Mouse (Mus musculus): ENCODE measurements at regions not wholly inside any gene's neighbourhood (a gene's known extent, or its start where the extent isn't known, plus 50 kb on each side); places are given as distances from the start of the nearest gene placed in this dataset.

- TF ChIP-seq CTCF (IDR thresholded peaks at IDR 0.05 in 2 of 3, conservative IDR thresholded peaks at IDR 0.05 in 1 of 3; ENCODE audit: control insufficient read depth in 1 of 3, insufficient read depth in 1 of 3, low read depth in 2 of 3, low read length in 3 of 3, poor library complexity in 1 of 3, severe bottlenecking in 1 of 3) (no peak), USF2 (IDR thresholded peaks at IDR 0.05; ENCODE audit: borderline replicate concordance in 1 of 2, insufficient read depth in 1 of 2, low read depth in 1 of 2, low read length in 2 of 2) (no peak), EP300 (IDR thresholded peaks at IDR 0.05; ENCODE audit: low read depth in 1 of 2, low read length in 2 of 2) (no peak), TBP (IDR thresholded peaks at IDR 0.05; ENCODE audit: low read depth, low read length) (no peak), POLR2A (IDR thresholded peaks at IDR 0.05; ENCODE audit: control insufficient read depth in 1 of 2, insufficient read depth in 1 of 2, low read depth in 1 of 2, low read length in 2 of 2, poor library complexity in 1 of 2) (no peak), GATA1 (IDR thresholded peaks at IDR 0.05; ENCODE audit: low read depth, low read length) (no peak), TAL1 (IDR thresholded peaks at IDR 0.05; ENCODE audit: low read length) (no peak), ETS1 (IDR thresholded peaks at IDR 0.05; ENCODE audit: low read depth, low read length) (no peak), UBTF (IDR thresholded peaks at IDR 0.05; ENCODE audit: borderline replicate concordance, insufficient read depth, low read depth, low read length) (no peak), SIN3A (IDR thresholded peaks at IDR 0.05; ENCODE audit: low read length) (no peak), E2F4 (IDR thresholded peaks at IDR 0.05; ENCODE audit: borderline replicate concordance, low read depth, low read length) (no peak), USF1 (IDR thresholded peaks at IDR 0.05; ENCODE audit: low read depth, low read length) (no peak), GABPA (IDR thresholded peaks at IDR 0.05; ENCODE audit: low read depth, low read length) (no peak), POLR2AphosphoS2 (IDR thresholded peaks at IDR 0.05; ENCODE audit: low read length) (no peak)
These were observed 133.4 kb downstream of the Snx10 start for GRCm38 (mm10) chr6:51656883-51657640.
